8 mouse cellular contexts compared by ENCODE assay signal in genomic region chr19:11819800-11820199, GRCm38 (mm10). TPM values are rescaled to one million over a fixed set of nuclear protein-coding genes. Genes with fewer than 3 reads are reported as not detected.
A peak's percentile ranks its signal among the peaks of the same experiment; 100 is the strongest.
DNase-seq lines count a peak whose midpoint lies in the region; ATAC-seq and TF ChIP-seq lines count a peak whose summit lies in the region.

No protein-coding gene starts in this region.

- no peak for TF ChIP-seq POLR2A in testis, adult 2 months (IDR thresholded peaks at IDR 0.05; ENCODE audit: control insufficient read depth, low read depth, low read length)

- under 1% methylated on average over 15 of the region's 15 CpGs for WGBS in embryonic facial prominence, embryonic 15.5 days
- WGBS in heart, embryonic 16.5 days: under 1% methylated on average over 15 of the region's 15 CpGs
- WGBS in neural tube, embryonic 13.5 days: 2% methylated on average over 15 of the region's 15 CpGs

- H3K27me3 ChIP-seq in embryonic facial prominence, embryonic 15.5 days: peaks cover 26% of the 10 kb centered on the region
- no peaks in the 10 kb centered on the region for H3K27me3 ChIP-seq in heart, embryonic 16.5 days (ENCODE audit: control insufficient read depth, insufficient read depth, low read length)
- peaks cover 64% of the 10 kb centered on the region for H3K27me3 ChIP-seq in neural tube, embryonic 13.5 days
- H3K27me3 ChIP-seq in testis, adult 2 months (ENCODE audit: control insufficient read depth, insufficient read depth, low read length): peaks cover 2% of the 10 kb centered on the region; the same call in 1 of the 2 replicates

- H3K36me3 ChIP-seq in embryonic facial prominence, embryonic 15.5 days: no peaks in the 10 kb centered on the region
- H3K36me3 ChIP-seq in heart, embryonic 16.5 days (ENCODE audit: control insufficient read depth, insufficient read depth): no peaks in the 10 kb centered on the region
- H3K36me3 ChIP-seq in neural tube, embryonic 13.5 days: no peaks in the 10 kb centered on the region
- no peaks in the 10 kb centered on the region for H3K36me3 ChIP-seq in testis, adult 2 months (ENCODE audit: control insufficient read depth, insufficient read depth, low read length)

- no peak overlapping the region for H3K9ac ChIP-seq in embryonic facial prominence, embryonic 15.5 days
- peak overlapping the region; percentile 81 for H3K9ac ChIP-seq in heart, embryonic 16.5 days (ENCODE audit: low read length)
- peak overlapping the region; percentile 81; the same call in 1 of the 2 replicates for H3K9ac ChIP-seq in neural tube, embryonic 13.5 days

- ATAC-seq in embryonic facial prominence, embryonic 15.5 days (ENCODE audit: insufficient number of reproducible peaks, low FRiP score, low TSS enrichment, low read depth): no peak
- peak; percentile 81 for ATAC-seq in heart, embryonic 16.5 days (replicated peaks; ENCODE audit: extremely low read depth, insufficient read depth, low FRiP score)
- peak; percentile 74 for ATAC-seq in neural tube, embryonic 13.5 days (ENCODE audit: low read depth)

- no peak overlapping the region for H3K27ac ChIP-seq in embryonic facial prominence, embryonic 15.5 days (replicated peaks)
- H3K27ac ChIP-seq in heart, embryonic 16.5 days (ENCODE audit: low read length): no peak overlapping the region
- no peak overlapping the region for H3K27ac ChIP-seq in neural tube, embryonic 13.5 days (replicated peaks)
- no peak overlapping the region for H3K27ac ChIP-seq in testis, adult 2 months (ENCODE audit: control insufficient read depth, insufficient read depth, low read depth, low read length)

- H3K4me3 ChIP-seq in embryonic facial prominence, embryonic 15.5 days (replicated peaks): peak overlapping the region; percentile 67
- H3K4me3 ChIP-seq in heart, embryonic 16.5 days (ENCODE audit: low read length): peak overlapping the region; percentile 79
- H3K4me3 ChIP-seq in neural tube, embryonic 13.5 days: peak overlapping the region; percentile 66
- no peak overlapping the region; the same call in none of the 2 replicates for H3K4me3 ChIP-seq in testis, adult 2 months (ENCODE audit: control insufficient read depth, low read depth, low read length)

- H3K4me2 ChIP-seq in embryonic facial prominence, embryonic 15.5 days (replicated peaks): peak overlapping the region; percentile 93
- peak overlapping the region; percentile 98 for H3K4me2 ChIP-seq in heart, embryonic 16.5 days (ENCODE audit: low read depth, low read length)
- H3K4me2 ChIP-seq in neural tube, embryonic 13.5 days: peak overlapping the region; percentile 99

- TF ChIP-seq CTCF in testis, adult 2 months (IDR thresholded peaks at IDR 0.05; ENCODE audit: control insufficient read depth, insufficient read depth, insufficient replicate concordance, low read depth, low read length): peak; percentile 50; the same call in 1 of the 2 replicates

- peak; percentile 31 for DNase-seq in 3134 (ENCODE audit: extremely low read depth, insufficient read length, low spot score)
- DNase-seq in adrenal gland, postnatal 36 days: peak; percentile 83 to 91
- peak; percentile 91 to 94 for DNase-seq in kidney, postnatal 25 days
- peak; percentile 84 to 90 for DNase-seq in lung, adult 18-20 months

- H3K9me3 ChIP-seq in embryonic facial prominence, embryonic 15.5 days (replicated peaks): no peaks in the 10 kb centered on the region
- no peaks in the 10 kb centered on the region for H3K9me3 ChIP-seq in heart, embryonic 16.5 days (replicated peaks; ENCODE audit: control insufficient read depth, low read length)
- H3K9me3 ChIP-seq in neural tube, embryonic 13.5 days: no peaks in the 10 kb centered on the region

- H3K4me1 ChIP-seq in embryonic facial prominence, embryonic 15.5 days: peaks cover 20% of the 10 kb centered on the region
- H3K4me1 ChIP-seq in heart, embryonic 16.5 days (ENCODE audit: control insufficient read depth, insufficient read depth, low read length): 0 out of 2 replicates have a peak, but pooled peaks cover 2% of the 10 kb centered on the region
- H3K4me1 ChIP-seq in neural tube, embryonic 13.5 days (replicated peaks): peaks cover 20% of the 10 kb centered on the region
- H3K4me1 ChIP-seq in testis, adult 2 months (ENCODE audit: control insufficient read depth, insufficient read depth, low read length): peaks cover 5% of the 10 kb centered on the region

RNA-seq across cellular contexts. Expression of gene Stx3, which starts 0.6 kb away (rescaled TPM):
- total RNA-seq in adrenal gland, postnatal 36 days (2021): 1 to 10 TPM; 8.4 to 9.2 TPM
- polyA plus RNA-seq in embryonic facial prominence, embryonic 15.5 days (2015; fragmentation: Nextera tagmentation; extraction: Ambion mirVana): 10.4 and 10.7 TPM in 2 replicates
- 6.2 and 6.4 TPM in 2 replicates for polyA plus RNA-seq in heart, embryonic 16.5 days (2015; fragmentation: Nextera tagmentation; extraction: Ambion mirVana)
- 6.4 and 6.7 TPM in 2 replicates for polyA plus RNA-seq in neural tube, embryonic 13.5 days (2015; fragmentation: Nextera tagmentation; extraction: Ambion mirVana)
- 0.61 and 0.87 TPM in 2 replicates for polyA plus RNA-seq in testis, adult 2 months (2012; rRNA removed)

RNA-seq across cellular contexts. Expression of gene Olfr1417, which starts 19.2 kb away (rescaled TPM):
- not detected for total RNA-seq in adrenal gland, postnatal 36 days (2021)
- not detected in 2 replicates for polyA plus RNA-seq in embryonic facial prominence, embryonic 15.5 days (2015; fragmentation: Nextera tagmentation; extraction: Ambion mirVana)
- polyA plus RNA-seq in heart, embryonic 16.5 days (2015; fragmentation: Nextera tagmentation; extraction: Ambion mirVana): not detected in 2 replicates
- not detected in 2 replicates for polyA plus RNA-seq in neural tube, embryonic 13.5 days (2015; fragmentation: Nextera tagmentation; extraction: Ambion mirVana)
- not detected in 2 replicates for polyA plus RNA-seq in testis, adult 2 months (2012; rRNA removed)

RNA-seq across cellular contexts. Expression of gene Olfr1418, which starts 41.1 kb away (rescaled TPM):
- total RNA-seq in adrenal gland, postnatal 36 days (2021): not detected
- not detected in 2 replicates for polyA plus RNA-seq in embryonic facial prominence, embryonic 15.5 days (2015; fragmentation: Nextera tagmentation; extraction: Ambion mirVana)
- polyA plus RNA-seq in heart, embryonic 16.5 days (2015; fragmentation: Nextera tagmentation; extraction: Ambion mirVana): not detected in 2 replicates
- polyA plus RNA-seq in neural tube, embryonic 13.5 days (2015; fragmentation: Nextera tagmentation; extraction: Ambion mirVana): not detected in 2 replicates
- polyA plus RNA-seq in testis, adult 2 months (2012; rRNA removed): not detected in 2 replicates

RNA-seq across cellular contexts. Expression of gene Mrpl16, which starts 49.6 kb away (rescaled TPM):
- total RNA-seq in adrenal gland, postnatal 36 days (2021): 10 to 100 TPM; 63.8 to 67.8 TPM
- polyA plus RNA-seq in embryonic facial prominence, embryonic 15.5 days (2015; fragmentation: Nextera tagmentation; extraction: Ambion mirVana): 40.5 and 44.1 TPM in 2 replicates
- polyA plus RNA-seq in heart, embryonic 16.5 days (2015; fragmentation: Nextera tagmentation; extraction: Ambion mirVana): 66.1 and 70.5 TPM in 2 replicates
- polyA plus RNA-seq in neural tube, embryonic 13.5 days (2015; fragmentation: Nextera tagmentation; extraction: Ambion mirVana): 40.4 and 46.1 TPM in 2 replicates
- polyA plus RNA-seq in testis, adult 2 months (2012; rRNA removed): 19.5 and 20.4 TPM in 2 replicates

RNA-seq across cellular contexts. Expression of gene Olfr1419, which starts 55.1 kb away (rescaled TPM):
- total RNA-seq in adrenal gland, postnatal 36 days (2021): not detected
- not detected in 2 replicates for polyA plus RNA-seq in embryonic facial prominence, embryonic 15.5 days (2015; fragmentation: Nextera tagmentation; extraction: Ambion mirVana)
- polyA plus RNA-seq in heart, embryonic 16.5 days (2015; fragmentation: Nextera tagmentation; extraction: Ambion mirVana): not detected in 2 replicates
- not detected in 2 replicates for polyA plus RNA-seq in neural tube, embryonic 13.5 days (2015; fragmentation: Nextera tagmentation; extraction: Ambion mirVana)
- polyA plus RNA-seq in testis, adult 2 months (2012; rRNA removed): 0.05 and 0.06 TPM in 2 replicates

Comparison
In these comparisons a context has a peak if more than half of its experiments do, and no peak if none do; other contexts are left out.
1. DNase-seq: peak in every context shown above with its lines; median percentile 92 in kidney, postnatal 25 days; 87 in adrenal gland, postnatal 36 days; 87 in lung, adult 18-20 months; 31 in 3134.